Mouse (Mus musculus) C2C12 (cell line): ENCODE results near the gene Snx1.

Experiments
- CEBPB ChIP-seq: IDR thresholded peaks from one replicate; pipeline ENCODE4 v1.6.1; 2011; ENCODE audit warnings: low read depth, mild to moderate bottlenecking, control low read depth, moderate library complexity
- CTCF ChIP-seq: IDR thresholded peaks from one replicate; pipeline ENCODE4 v1.5.1; 2011; ENCODE audit not compliant: control insufficient read depth, insufficient read depth, insufficient read length
- FOSL1 ChIP-seq: IDR thresholded peaks from one replicate; pipeline ENCODE4 v1.8.0; 2011; ENCODE audit warnings: mild to moderate bottlenecking, low read length; ENCODE audit not compliant: poor library complexity, insufficient read depth, severe bottlenecking
- MAX ChIP-seq: IDR thresholded peaks from one replicate; pipeline ENCODE4 v1.6.1; 2011; ENCODE audit warnings: mild to moderate bottlenecking, control low read depth
- MYOD1 ChIP-seq: IDR thresholded peaks from one replicate; pipeline ENCODE4 v1.6.1; 2011; ENCODE audit warnings: low read depth; ENCODE audit not compliant: control insufficient read depth, insufficient read length
- MYOG ChIP-seq: IDR thresholded peaks from one replicate; pipeline ENCODE4 v1.6.1; 2011; ENCODE audit not compliant: control insufficient read depth, insufficient read length; ENCODE audit errors: extremely low read depth
- USF1 ChIP-seq: IDR thresholded peaks from one replicate; pipeline ENCODE4 v1.6.1; 2011; ENCODE audit warnings: low read depth, mild to moderate bottlenecking, control low read depth, moderate library complexity

DNA sequence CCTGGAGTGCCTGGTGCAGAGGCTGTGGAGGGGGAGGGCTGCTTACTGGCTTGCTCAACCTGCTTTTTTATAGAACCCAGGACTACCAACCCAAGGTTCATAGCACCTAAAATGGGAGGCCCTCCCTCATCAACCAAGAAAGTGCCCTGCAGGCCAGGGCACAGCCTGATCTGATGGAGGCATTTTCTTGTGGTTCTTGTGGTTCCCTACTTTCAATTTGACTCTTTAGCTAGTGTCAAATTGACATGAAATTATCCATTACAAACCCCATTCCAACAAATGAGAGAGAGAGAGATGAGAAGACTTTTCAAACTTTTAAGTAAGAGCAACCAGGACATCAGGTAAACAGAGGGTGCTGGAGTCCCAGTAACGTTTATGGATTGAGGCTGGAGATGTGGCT lies 15.9 kb upstream of the Snx1 start:
- TF ChIP-seq CTCF (no peak), MAX (no peak), USF1 (no peak), MYOG (no peak), MYOD1 (no peak), CEBPB (no peak), FOSL1 (no peak)
